Mouse (Mus musculus) cortical plate, adult 2 months (tissue): ENCODE results near the gene Cnih1.

Experiments used
- CTCF ChIP-seq: fragments of 200-500 bp; IDR thresholded peaks from 2 replicates; pipeline ENCODE4 v1.5.1; 2011; ENCODE audit warnings: mild to moderate bottlenecking, control low read depth, low read length; ENCODE audit not compliant: insufficient read depth; ENCODE audit errors: extremely low read depth
- POLR2A ChIP-seq: fragments of 200-500 bp; IDR thresholded peaks from 2 replicates; pipeline ENCODE4 v1.6.1; 2011; ENCODE audit warnings: mild to moderate bottlenecking, low read length, control low read depth; ENCODE audit not compliant: insufficient read depth; ENCODE audit errors: extremely low read depth

DNA sequence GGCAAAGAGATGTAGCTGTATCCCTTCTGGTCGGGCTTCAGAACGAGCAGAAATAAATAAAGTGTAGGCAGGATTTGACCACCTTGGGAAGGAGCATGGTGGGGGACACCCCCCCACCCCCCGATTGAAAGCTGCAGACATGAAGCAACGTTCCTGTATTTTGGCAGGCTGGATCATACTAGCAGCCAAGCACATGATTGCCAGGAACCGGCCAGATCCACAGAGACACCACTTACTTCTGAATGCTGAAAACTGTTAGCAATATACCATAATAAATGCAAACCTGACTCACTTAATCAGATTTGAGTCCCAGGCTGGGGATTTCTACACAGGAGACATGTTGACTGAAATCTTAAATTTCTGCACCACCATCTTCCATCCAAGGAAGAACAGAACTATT lies 53.9 kb downstream of the Cnih1 start:
- TF ChIP-seq CTCF (no peak), POLR2A (no peak)
